Mouse (Mus musculus): ENCODE measurements around the gene Sorl1.

Gene Sorl1

DNA sequence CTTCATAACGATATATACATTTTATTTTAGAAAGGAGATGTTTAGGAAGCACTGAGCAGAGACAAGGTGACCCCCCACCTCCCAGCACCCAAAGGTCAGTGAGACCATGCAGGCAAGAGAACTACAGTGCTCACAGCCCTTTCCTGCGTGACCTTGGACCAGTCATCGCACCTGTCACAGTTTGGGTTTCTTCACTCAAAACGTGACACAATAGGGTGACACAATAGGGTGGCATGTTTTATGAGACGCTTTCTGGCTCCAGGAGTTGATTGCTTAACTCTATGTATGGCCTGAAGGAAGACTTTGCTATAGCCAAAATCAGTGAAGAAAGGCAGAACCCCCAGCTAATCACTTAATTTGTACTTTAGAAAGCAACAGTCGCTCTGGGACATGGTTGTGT, 1.7 kb downstream of the Sorl1 start:
- DNase-seq (ENCODE audit: low spot score), result no peak

DNA sequence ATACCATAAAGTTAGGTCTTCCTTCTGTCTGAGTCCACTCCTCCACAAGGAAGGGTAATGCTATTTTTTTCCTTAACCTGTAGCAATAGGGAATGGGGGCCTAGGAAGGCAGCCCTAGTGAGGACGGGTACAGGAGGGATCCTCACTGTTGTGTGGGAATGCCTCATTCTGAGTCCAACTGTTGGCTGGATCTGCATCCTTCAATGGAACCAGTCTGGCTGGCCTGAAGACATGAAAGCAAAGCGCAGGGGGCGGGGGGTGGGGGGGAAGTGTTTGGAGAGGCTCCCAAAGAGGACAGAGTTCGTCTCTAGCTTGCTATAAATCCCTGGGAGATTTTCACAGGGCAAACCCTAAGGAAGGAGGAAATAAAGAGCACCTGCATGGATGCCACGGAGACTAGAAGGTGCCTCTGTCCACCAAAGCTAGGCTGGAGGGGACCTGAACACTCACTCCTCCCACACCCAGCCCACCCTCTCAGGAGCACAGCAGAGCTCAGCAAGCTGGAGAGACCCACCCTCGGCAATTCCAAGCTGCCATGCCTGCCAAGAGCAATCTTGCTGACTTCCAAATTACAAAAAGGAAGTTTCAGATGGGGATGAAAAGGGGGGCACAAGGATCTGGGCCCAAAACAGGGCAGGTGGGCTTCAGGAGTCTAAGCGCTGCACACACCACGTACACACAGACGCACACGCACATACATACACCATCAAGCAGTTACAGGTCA, 2.3 kb downstream of the Sorl1 start:
- no peak for DNase-seq (ENCODE audit: low spot score)

DNA sequence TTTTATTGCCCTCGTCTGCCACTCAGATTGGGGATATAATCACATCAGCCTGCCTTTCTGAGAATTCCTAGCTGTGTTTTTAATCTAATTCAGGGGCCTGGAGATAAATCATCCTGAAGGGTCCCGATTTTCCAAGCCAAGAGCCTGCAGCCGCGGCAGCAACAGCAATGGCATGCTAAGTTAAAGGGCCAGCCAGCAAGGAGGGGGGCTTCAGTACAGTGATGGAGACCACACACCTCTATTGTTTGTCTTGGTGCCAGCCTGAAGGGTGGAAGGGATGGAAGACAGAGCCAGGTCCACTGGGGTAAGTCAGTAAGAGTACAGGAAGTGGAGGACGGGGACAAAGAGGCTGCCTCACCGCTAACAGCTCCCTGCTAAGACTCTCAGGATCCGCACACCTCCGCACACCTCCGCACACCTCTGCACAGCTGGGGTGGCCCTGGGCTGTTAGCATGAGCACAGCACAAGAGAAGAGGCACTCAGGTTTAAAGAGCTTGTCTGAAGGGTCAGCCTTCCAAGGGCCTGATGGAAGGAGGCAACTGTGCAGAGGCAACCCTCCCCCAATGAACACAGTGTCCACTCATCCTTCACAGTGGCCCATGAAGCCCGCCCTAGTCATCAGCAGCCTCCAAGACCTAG, 7.6 kb downstream of the Sorl1 start:
- no peak for DNase-seq (ENCODE audit: low spot score)

DNA sequence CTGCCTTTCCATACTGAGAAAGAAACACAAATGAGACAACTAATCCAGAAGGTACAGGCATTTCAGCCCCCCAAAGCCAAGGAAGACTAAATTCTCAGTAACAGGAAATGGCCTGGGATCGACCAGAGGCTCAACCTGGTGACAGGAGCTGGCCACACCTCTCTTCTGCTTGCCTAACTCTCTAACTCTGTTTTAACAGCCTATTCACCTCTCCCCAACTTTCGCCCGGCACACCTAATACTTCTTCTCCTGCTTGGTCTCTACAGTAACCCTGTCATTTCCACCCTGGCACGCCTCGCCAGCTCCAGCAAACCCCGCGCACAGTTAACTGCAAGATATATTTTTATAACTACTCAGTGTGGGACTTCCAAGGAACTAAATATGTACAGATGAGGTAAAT, 9.0 kb downstream of the Sorl1 start:
- DNase-seq (ENCODE audit: low spot score), result no peak

DNA sequence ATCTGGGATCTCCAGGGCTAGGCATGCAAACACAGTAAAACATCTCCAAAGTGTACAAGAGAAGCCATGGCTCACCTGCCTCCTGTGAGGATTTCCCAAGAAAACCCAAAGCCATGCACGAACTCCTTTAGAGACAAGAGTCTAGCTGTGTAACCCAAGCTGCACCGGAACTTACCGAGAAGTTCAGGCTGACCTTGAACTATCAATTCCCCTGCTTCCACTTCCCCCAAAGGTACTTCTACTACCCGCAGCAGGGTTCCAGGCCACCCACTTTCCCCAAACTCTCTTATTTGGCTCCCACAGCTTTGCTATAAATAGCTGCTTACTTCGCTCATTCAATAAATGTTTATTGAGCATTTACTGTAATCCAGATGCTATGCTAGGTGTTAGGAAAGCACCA, 10.8 kb downstream of the Sorl1 start:
- no peak for DNase-seq (ENCODE audit: low spot score)

DNA sequence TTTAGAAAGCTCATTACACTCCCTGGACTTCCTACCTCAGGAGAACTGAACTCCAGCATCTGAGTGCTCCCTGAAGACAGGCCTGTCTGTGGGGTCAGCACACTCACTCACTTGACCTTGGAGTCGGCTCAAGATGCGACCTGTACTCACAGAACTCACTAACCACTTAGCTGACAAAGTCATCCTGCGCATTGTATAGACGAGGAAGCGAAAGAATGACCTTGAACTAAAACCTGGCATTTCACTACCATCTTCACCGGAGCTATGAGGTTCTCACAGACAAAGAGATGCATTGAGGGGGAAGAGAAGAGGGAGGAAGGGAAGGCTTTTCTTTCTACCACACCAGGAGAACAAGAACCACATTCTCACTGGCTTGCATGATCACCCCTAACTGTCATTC, 11.4 kb downstream of the Sorl1 start:
- DNase-seq (ENCODE audit: low spot score), result no peak

DNA sequence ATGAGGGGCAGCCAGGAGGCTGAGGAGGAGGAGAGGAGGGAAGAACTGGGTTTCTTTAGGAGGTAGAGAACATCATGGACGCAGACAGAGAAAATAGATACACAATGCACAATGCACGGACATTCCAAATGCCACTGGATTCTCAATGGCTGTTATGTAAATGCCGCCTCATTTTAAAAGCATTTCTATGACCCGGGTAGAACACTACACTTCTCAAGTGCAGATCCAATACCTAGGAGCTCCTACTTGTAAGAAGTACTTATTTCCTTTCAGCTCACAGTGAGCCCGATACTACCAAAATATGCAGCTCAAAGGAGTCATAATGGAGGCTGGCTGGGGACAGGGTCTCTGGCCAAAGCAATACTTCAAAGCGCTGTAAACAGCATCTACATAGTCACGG, 12.8 kb downstream of the Sorl1 start:
- peak; percentile 57 for DNase-seq (ENCODE audit: low spot score)

DNA sequence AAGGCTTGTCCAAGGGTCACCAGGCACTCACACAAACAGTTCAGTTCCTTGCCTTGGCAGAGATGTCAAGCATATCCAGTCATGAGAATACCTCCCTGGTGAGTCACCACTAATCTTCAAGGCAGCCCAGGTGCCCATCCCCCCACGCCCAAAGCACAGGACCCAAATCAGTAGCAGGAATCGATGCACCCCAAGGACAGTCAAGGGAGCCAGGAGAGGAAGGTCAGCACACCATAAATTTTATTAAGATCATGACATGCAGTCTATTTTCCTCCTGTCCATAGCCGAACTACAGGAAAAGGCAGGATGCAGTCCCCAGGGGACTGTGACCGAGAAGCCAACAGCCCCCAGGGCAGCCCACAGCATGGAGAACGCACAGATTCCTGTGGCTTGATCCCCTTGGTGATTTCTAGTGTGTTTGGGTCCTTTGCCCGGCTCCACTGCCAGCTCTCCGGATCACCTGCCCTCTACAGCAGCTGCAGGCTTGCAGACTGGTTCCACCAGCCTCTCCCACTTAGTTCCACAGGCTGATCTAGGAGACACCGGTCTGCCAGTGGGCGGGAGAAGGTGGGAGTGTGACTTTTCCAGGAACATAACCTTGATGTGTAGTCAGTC, 14.2 kb downstream of the Sorl1 start:
- peak; percentile 77 for DNase-seq (ENCODE audit: low spot score)

DNA sequence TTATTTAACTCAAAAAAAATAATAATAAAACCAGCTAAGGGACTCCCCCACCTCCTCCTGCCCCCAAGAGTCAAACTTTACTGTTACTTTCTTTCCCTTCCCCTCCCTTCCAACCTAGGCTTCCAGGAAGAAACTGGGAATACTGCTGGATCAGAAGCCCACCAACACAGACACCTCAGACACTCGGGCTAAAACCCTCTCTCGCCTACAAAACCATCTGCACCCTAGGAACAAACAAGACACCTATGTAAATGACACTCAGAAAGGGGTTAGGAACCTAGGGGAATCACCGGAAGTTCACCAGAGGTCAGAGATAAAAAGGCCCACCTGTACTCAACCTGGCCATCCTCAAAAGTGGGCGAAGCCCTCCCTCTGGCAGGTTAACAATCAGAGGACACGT, 15.0 kb downstream of the Sorl1 start:
- no peak for DNase-seq (ENCODE audit: low spot score)

DNA sequence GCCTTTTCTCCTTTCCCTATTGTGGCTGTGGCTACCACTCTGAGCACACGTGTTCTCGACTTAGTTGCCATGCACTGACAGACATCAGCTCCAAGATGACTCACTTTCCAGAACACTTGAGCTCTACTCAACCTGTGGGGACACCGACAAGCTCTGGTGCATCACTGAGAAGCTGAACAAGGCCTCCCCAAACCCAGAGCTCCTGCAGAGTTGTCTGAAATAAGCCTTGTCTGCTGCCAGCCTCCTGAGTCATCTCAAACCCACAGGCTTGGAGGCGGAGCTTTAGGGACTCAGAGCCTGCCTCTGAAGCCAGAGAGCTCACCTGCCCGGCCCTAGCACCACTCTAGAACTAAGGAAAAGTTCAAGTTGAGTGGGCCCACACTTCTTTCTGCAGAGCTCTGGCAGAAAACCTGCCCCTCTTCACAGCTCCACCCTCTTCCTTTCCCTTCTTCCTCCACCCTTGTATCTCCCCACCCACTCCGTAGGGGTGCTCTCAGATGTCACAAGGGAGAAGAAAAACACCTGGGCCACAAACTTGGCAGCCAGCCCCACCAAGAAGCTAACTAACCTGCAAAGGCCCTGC, 15.6 kb downstream of the Sorl1 start:
- DNase-seq (ENCODE audit: low spot score), result peak; percentile 90

DNA sequence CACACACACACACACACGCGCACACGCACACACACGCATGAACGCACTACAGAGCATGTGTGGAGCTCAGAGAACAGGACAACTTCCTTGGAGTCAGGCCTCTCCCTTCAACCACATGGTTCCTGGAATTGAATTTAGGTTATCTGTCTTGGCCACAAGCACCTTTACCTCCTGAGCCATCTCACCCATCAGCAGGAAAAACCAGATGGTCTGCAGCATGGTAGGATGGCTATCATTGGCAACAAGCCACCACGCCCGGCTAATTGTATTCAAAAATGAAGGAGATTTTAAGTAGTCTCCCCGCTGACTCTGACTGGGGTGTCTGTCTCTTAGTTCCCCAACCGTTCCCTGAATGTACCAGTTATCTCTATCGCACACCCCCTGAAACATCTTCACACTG, 17.0 kb downstream of the Sorl1 start:
- DNase-seq (ENCODE audit: low spot score), result no peak

DNA sequence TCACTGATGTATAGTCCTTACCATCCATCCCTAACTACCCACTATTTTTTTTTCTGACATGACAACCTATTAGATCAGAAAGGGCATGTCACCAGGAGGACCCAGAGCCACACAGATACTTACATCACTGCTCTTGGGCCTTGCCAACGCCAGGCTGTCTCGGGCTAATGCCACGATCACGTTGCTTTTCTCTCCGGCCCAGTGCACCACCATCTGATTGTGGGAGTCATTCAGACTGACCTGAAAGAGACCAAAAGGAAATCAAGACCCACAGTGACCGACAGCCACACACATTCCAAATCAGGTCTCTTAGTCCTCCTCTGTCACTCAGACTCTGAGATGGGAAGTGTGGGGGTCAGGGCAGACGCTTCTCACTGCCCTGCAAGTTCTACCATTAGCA, 17.8 kb downstream of the Sorl1 start:
- DNase-seq (ENCODE audit: low spot score), result no peak

DNA sequence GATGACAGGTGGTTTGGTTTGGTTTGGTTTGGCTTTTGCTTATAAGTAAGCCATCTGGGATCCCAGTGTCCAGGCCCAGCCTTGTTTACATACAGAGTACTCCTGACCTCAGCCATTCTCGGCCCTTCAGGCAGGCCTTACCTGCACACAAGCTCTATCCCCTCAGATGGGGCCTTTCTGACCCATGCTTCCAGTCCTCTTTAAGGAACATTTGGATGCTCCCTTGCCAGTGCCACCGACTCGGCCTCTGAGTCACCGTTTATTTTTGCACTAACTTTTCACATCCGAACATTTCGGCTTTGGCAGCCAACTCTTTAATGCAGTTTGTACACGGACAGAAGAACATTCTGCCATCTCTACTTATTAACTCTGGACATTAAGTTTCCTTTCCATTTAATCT, 20.6 kb downstream of the Sorl1 start:
- no peak for DNase-seq (ENCODE audit: low spot score)

DNA sequence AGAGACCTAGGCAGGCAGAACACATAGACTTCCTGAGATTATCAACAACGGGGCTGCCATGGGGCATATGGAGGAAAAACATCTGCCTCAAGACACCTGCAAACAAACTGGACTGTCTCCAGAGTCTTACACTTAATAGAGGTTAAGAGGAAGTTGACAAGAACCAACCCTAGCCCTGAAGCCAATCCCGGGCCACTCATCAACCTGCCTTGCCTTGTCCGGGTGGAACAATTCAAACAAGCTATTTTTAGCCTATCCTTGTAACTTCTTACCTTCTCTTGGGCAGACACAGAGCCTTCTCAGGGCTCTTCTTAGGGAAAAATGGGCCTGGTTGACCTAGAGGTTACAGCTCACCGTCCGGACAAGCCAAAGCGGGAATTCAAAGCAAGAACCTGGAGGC, 22.1 kb downstream of the Sorl1 start:
- peak; percentile 66 for DNase-seq (ENCODE audit: low spot score)

DNA sequence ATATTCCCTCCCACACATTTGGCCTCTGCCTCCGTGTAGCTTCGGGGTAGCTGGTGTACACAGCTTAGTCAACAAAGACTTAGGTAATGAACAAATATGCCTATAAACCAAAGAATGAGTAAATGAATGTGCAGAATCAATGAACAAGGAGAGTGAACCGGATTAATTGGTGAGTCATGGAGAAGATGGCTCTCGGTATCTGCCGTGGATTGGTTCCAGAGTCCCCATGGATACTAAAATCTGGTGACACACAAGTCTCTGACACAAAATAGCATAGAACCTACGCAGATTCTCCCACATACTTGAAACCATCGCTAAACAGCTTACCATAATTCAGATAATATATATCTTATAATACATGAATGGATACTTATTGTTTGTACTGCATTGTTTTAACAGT, 22.8 kb downstream of the Sorl1 start:
- DNase-seq (ENCODE audit: low spot score), result no peak

DNA sequence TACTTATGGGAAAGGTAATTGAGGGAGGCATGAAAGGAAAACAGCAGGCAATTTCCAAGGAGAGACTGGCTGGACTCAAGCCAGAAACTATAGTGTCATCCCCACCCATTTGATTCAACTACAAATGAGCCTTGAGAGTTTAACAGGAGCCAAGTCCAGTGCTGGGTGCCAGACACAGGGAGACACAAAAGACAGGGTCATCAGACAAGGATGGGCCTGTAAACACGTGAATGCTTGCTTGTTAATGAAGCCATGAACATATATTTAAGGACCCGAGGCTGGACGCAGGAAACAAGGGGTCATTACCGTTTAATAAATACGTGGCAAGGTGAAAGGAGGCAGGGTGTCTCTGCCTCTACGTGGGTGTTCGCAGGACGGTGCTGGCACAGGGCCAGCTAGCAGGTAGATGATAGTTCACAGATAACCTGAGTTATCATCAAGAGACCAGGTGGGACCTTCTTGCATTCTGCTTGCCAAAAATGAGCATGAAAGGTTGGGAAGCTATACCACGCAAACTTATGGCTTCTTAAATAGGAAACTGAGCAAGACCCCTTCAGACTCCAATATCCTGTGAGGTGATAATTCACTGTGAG, 23.4 kb downstream of the Sorl1 start:
- DNase-seq (ENCODE audit: low spot score), result no peak

DNA sequence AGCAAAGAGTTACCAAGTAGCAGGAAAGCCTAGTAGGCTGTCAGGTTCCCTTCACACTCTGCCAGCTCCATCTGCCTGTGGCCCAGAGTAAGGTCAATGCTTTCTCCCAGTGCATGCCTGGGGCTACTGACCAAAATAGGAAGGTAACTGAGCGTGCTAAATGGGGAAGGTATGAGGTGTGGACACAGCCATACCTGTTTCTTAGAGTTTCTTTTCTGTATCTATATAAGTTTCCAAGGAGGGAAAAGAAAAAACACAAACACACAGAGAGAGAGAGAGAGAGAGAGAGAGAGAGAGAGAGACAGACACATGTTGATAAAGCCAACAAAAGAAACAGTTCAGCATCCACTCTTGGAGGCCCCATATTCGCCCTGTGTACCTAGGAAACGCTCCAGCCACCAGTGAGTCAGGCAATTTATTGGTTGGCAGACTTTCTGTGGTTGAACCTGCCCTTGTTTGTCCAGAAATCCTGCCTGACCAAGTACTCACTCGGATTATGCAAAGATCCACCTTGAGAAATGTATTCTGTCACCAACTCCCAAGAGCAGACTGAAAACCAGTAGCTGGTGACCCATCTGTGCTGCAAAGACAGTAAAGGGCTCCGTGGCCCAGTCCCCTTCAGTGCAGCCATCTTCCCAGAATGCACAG, 25.5 kb downstream of the Sorl1 start:
- peak; percentile 58 for DNase-seq (ENCODE audit: low spot score)

DNA sequence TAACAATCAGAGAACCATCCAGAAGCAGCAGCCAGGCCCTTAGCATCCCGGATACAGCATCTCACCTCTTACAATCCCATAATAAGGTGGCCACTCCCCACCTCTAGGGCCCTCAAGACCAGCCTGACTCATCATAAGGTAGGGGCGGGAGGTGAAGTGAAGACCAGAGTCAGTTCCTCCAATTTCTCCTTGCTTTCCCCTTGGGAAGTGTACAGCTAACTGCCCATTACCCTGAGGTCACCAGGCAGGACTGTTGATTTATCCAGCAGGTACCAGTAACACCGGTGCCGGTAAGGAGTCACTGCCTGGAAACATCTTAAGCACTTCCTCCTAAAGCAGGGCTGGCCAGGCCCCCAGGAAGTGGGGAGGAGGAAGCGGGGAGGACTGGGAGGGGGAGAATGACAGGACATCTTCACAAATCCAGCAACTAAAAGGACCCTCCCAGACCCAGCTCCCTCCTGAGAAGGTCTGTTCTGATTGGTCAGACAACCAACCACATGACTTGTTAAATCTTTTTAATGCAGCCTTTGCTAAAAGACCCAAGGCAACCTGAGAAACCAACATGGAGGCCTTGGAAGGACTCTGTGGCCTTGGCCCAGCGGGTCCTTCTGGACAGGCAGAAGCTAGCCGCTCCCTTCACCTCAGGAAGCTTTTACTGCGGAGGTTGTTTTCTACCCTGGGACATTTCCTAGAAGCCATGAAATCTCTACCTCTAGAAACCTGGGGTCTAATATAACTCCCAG, 26.2 kb downstream of the Sorl1 start:
- DNase-seq (ENCODE audit: low spot score), result no peak

DNA sequence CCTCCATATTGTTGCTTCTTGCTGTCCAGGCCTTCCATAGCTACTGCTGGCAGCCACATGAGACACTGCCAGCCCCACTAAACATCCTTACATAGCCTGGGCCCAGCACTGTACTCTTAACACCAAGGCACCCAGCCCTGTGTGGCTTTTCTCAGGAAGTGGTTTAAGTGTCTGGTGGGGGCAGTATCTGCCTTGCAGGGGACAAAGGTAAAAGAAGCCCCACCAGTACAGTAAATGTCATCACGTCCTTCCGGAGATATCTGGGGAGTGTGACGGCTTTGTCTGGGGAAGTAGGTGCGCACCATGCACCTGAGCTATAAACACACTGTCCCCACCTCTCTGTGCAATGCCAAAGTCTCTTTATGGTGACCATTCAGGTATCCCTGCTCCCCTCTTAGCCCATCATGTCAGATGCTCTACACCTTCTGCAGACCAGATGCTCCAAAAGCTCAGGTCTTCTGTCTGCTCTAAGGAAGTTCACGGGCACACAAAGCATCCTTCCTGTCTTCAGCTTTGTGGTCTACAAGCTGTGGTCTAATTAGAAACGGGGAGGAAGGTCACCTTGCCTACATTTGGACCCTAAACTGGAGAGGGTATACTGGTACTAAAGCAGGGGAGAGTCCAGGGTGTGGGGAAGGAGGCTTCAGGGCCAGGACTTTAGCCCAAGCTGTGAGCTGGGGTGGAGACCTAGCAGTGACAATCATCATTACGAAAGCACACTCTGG, 26.9 kb downstream of the Sorl1 start:
- DNase-seq (ENCODE audit: low spot score), result peak; percentile 38

DNA sequence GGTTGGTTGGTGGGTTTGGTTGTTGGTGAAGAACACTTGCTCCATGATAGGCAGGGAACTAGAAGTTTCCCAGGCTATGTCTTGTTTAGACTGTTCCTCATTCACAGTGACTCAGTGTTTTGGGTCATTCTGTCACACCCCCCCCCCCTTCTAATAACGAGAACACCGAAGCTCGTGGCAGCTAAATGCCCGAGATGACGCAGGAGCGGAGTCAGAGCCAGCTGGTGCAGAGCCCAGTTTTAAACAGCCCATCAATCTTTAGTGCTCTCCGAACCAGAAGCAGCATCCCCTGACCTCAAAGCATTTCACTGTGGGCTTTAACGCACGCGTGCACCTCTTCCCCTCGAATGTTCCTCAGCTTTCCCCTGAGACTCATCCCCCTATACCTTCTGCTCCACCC, 29.3 kb downstream of the Sorl1 start:
- DNase-seq (ENCODE audit: low spot score), result peak; percentile 66

DNA sequence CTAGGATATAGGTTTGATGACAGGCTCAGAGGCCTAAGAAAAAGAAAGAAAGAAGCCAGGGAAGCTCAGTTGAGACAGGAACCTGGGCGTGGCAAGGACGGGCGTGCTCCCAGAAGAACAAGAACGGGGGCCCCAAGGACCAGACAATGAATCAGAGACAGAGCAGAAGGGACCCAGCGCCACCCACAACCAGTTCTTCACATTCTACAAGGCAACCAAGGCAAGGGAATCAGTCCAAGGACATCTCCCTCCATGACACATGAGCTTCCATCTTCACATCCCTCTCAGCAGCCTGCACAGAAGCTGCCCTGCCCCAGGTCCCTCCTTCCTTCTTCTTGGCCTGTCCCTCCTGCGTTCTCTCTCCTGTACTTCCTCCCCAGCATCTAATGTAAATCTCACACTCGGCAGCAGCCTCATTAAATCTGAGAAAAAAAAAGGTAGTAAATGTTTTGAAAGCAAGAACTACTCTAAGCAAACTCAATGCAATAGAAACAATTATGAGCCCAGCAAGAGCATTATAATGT, 30.0 kb downstream of the Sorl1 start:
- no peak for DNase-seq (ENCODE audit: low spot score)

All from lung, postnatal 25 days (tissue).